Mouse (Mus musculus) induced T-regulatory cell, adult 2 months (primary cell): ENCODE data around the gene Rabggtb.
"Not testable (repeated sequence)": the region's sequence is repeated elsewhere in the genome, so short reads cannot be mapped to it uniquely, and the experiment has no call there.

ENCODE experiments used
- DNase-seq: peaks from one replicate; pipeline ENCODE4 v3.0.0-alpha.2; 2012; ENCODE audit warnings: low read depth

Gene Rabggtb

GRCm38 (mm10) chr3:153863816-153864215, 49.0 kb downstream of the Rabggtb start:
- DNase-seq: peak; percentile 7

DNA sequence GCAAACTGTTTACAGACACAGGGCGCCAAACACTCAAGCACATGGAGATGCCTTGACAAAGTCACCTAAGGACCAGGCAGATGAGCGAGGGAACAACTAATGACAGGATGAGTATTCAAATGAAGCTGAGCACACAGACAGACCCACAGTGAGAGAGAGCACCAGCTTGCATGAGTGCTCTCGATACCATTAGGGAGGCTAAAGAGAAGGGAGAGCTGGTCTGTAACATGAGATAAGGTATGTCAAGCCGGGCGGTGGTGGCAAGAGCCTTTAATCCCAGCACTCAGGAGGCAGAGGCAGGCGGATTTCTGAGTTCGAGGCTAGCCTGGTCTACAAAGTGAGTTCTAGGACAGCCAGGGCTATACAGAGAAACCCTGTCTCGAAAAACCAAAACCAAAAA, 52.4 kb downstream of the Rabggtb start:
- DNase-seq: not testable (repeated sequence)

DNA sequence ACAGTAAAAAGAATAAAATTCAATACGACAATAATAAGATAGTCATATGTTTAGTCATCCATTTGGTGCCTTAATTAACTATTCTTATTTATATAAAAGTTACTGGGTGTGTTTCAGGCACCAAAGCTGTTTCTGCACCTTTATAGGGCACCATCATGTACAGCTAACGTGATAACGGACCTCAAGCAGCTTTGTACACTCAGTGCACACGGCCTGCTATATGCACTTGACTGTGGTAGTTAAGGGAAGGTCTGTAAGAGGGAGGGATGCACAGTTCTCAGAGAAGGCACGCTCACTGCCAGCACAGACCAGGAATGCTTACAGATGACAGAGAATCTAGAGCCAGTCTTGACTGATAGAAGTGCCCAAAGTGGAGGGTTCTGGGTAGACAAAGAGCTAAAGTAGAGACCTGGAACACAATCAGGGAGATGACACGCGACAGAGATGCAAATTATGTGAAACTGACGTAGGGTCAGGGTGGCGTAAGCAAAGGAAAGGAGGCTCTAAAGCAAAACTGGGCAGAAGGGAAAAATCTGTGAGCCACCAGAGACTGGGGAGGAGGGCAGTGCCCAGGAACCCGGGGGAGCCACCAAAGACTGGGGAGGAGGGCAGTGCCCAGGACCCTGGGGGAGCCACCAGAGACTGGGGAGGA, 54.3 kb downstream of the Rabggtb start:
- DNase-seq: no peak
